Mouse (Mus musculus) limb, embryonic 14.5 days (tissue): ENCODE measurements around the gene Lmcd1. TPM values are rescaled to one million over a fixed set of nuclear protein-coding genes. Genes with fewer than 3 reads are reported as not detected.

Source experiments
- ATAC-seq: fragments of 200-750 bp; cut with Nextera tagmentation; 2 replicates; pipeline ENCODE4 v1.8.0; 2017; ENCODE audit warnings: low read depth, moderate number of reproducible peaks, moderate TSS enrichment; ENCODE audit not compliant: low FRiP score
- DNase-seq: peaks from one replicate; pipeline ENCODE4 v3.0.0-alpha.2; 2015; ENCODE audit warnings: low spot score
- H3K27ac ChIP-seq: fragments of 300-500 bp; sonication (generic); replicated peaks from 2 replicates; pipeline ENCODE4 v1.5.1; 2014; ENCODE audit warnings: low read depth, mild to moderate bottlenecking, low read length, moderate library complexity, mixed read lengths
- H3K27me3 ChIP-seq: fragments of 300-500 bp; sonication (generic); 2 replicates; pipeline ENCODE4 v1.6.1; 2014; ENCODE audit warnings: low read length, mixed read lengths; ENCODE audit not compliant: control insufficient read depth, insufficient read depth
- H3K36me3 ChIP-seq: fragments of 300-500 bp; sonication (generic); 2 replicates; pipeline ENCODE4 v1.6.1; 2014; ENCODE audit warnings: mild to moderate bottlenecking, low read length, moderate library complexity, mixed read lengths; ENCODE audit not compliant: control insufficient read depth, insufficient read depth
- H3K4me1 ChIP-seq: fragments of 300-500 bp; sonication (generic); 2 replicates; pipeline ENCODE4 v1.6.1; 2014; ENCODE audit warnings: antibody characterized with exemption, low read length, mixed read lengths; ENCODE audit not compliant: control insufficient read depth, insufficient read depth
- H3K4me2 ChIP-seq: fragments of 300-500 bp; sonication (generic); replicated peaks from 2 replicates; pipeline ENCODE4 v1.6.1; 2014; ENCODE audit warnings: low read depth, mild to moderate bottlenecking, low read length, moderate library complexity; ENCODE audit not compliant: severe bottlenecking
- H3K4me3 ChIP-seq: fragments of 300-500 bp; sonication (generic); replicated peaks from 2 replicates; pipeline ENCODE4 v1.5.1; 2014; ENCODE audit warnings: low read length
- H3K9ac ChIP-seq: fragments of 300-500 bp; sonication (generic); 2 replicates; pipeline ENCODE4 v1.6.1; 2014; ENCODE audit warnings: mild to moderate bottlenecking, low read depth, low read length, moderate library complexity; ENCODE audit not compliant: severe bottlenecking
- H3K9me3 ChIP-seq: fragments of 300-500 bp; sonication (generic); 2 replicates; pipeline ENCODE4 v1.6.1; 2016; ENCODE audit warnings: low read length; ENCODE audit not compliant: control insufficient read depth
- POLR2A ChIP-seq: fragments of 200-500 bp; IDR thresholded peaks from 2 replicates; pipeline ENCODE4 v1.8.0; 2012; ENCODE audit warnings: inconsistent platforms, mild to moderate bottlenecking, moderate library complexity, borderline replicate concordance; ENCODE audit not compliant: insufficient read depth, insufficient read length; ENCODE audit errors: extremely low read depth
- WGBS: fragments of 180-500 bp; shearing (Covaris S2); extraction: QIAGEN DNeasy Blood & Tissue Kit; methylation state at CpG from one replicate; pipeline ENCODE4 v1.1.7; 2014; 5-methylcytosine and 5-hydroxymethylcytosine counted together
- polyA plus RNA-seq, 2 experiments: library from polyadenylated mRNA; depleted of rRNA in 1 of 2; stranded (reverse) in 1 of 2; unstranded in 1 of 2; fragments of >200 nt; fragmentation: Nextera tagmentation in 1 of 2; extraction: Ambion mirVana in 1 of 2; gene quantifications; 2 replicates each; pipeline versions ENCODE4 v1.2.1 to v1.2.3; 2012 to 2014

The Lmcd1 gene
- polyA plus RNA-seq, 2 experiments = 22.9 to 37.4 TPM

DNA sequence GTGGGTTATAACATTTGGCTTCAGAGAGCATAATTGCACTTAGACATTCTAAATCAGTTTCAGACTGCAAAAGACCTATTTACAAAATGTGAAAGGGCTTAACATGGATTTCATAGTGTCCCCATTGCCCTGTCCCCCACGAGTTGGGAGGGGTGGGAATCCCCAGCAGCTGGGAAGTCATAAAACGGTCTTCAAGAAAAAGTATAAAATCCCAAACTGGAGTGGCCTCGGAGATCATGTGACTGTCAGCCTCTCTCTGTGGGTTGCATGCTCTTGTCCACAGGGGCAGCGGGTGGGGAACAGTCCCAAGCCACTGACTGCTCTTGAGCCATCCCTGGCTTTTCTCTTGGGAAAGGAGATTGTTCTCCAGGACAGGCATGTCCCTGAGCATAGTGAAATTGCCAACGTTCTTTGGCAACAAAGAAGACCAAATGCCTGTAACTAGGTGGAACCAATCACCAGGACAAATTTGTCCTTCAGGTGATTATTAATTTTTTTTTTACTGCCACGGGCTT is 2.2 kb downstream of the Lmcd1 start:
- Histone ChIP-seq H3K9me3 (no peaks in the 10 kb centered on the region), H3K9ac (no peak overlapping the region), H3K27ac (no peak overlapping the region), H3K4me2 (peak overlapping the region; percentile 52; the same call in 1 of the 2 replicates), H3K36me3 (no peaks in the 10 kb centered on the region), H3K4me1 (peaks cover 20% of the 10 kb centered on the region), H3K4me3 (no peak overlapping the region), H3K27me3 (no peaks in the 10 kb centered on the region)
- DNase-seq (no peak), ATAC-seq (no peak)
- 61% methylated on average over 6 of the region's 6 CpGs for WGBS
- TF ChIP-seq POLR2A = no peak

DNA sequence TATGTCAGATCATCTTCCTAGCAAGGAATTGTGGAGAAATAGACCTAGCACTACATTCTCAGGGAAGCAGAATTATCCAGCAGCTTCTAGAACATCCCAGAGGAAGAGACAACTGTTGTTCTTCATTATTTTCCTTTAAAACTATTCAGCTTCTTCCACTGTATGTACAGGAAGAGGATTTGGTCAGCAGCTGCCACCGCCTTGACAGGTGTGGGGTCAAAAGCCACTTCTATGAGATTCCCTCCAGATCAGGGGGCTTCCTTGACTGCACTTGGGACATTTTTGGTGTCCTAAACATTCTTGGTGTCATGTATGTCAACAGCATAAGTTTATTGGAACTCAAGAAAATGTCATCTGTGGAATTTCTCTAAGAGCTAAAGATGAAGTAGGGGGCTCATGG is 5.2 kb downstream of the Lmcd1 start:
- H3K4me3 ChIP-seq = no peak overlapping the region
- 86% methylated on average over 1 of the region's 1 CpGs for WGBS

DNA sequence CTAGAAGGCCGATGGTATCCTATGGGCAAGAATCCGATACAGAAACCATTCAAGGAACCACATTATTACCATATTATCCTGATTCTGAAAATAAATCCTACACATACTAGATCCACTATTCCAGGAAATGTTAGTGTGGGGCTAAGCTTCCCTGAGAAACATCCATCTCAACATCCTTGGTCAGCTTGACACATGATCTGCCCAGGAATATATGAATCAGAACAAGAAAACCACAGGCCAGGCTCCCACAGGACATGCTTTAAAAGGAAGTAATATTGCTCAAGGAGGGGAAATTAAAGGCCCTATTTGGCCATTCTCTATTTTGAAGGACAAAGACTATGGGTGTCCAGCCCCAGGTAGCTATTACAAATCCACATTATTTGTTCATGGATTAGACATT is 6.6 kb downstream of the Lmcd1 start:
- H3K4me2 ChIP-seq = no peak overlapping the region
- ATAC-seq = no peak
- WGBS = 94% methylated on average over 2 of the region's 2 CpGs
- H3K4me3 ChIP-seq = no peak overlapping the region
- H3K9ac ChIP-seq = no peak overlapping the region
- H3K9me3 ChIP-seq = no peaks in the 10 kb centered on the region
- no peak overlapping the region for H3K27ac ChIP-seq
- peaks cover 12% of the 10 kb centered on the region; the same call in 1 of the 2 replicates for H3K4me1 ChIP-seq
- H3K36me3 ChIP-seq = no peaks in the 10 kb centered on the region
- no peak for TF ChIP-seq POLR2A
- DNase-seq = no peak
- no peaks in the 10 kb centered on the region for H3K27me3 ChIP-seq

More for the DNA sequence above, 5.2 kb downstream of the Lmcd1 start:
- Histone ChIP-seq H3K4me1 (peaks cover 17% of the 10 kb centered on the region), H3K9me3 (no peaks in the 10 kb centered on the region), H3K36me3 (no peaks in the 10 kb centered on the region), H3K27ac (no peak overlapping the region), H3K4me2 (no peak overlapping the region), H3K9ac (no peak overlapping the region), H3K27me3 (no peaks in the 10 kb centered on the region)
- DNase-seq = no peak
- TF ChIP-seq POLR2A = no peak
- no peak for ATAC-seq

DNA sequence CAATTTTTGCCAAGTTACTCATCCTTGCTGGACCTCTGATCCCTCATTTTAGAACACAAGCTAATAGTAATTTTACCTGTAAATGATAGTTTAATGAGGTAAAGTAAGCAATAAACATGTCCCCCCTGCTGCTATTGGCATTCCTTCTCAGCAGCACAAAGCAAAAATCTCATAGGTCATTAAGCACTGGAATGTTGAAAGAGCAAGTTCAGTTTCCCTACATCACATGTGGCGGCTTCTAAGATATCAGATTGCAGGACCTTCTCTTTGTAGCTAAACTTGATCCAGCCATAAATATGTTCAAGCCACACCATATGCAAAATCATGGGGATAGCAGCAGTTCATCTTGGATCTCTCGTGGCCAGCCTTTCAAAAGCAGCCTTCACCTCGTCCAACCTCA is 7.4 kb downstream of the Lmcd1 start:
- 27% methylated on average over 3 of the region's 3 CpGs for WGBS
- H3K9ac ChIP-seq = no peak overlapping the region
- no peak overlapping the region for H3K4me3 ChIP-seq
- no peak for ATAC-seq
- peaks cover 5% of the 10 kb centered on the region; the same call in 1 of the 2 replicates for H3K4me1 ChIP-seq
- no peaks in the 10 kb centered on the region for H3K27me3 ChIP-seq
- H3K9me3 ChIP-seq = no peaks in the 10 kb centered on the region
- H3K4me2 ChIP-seq = no peak overlapping the region
- no peak for DNase-seq
- H3K36me3 ChIP-seq = no peaks in the 10 kb centered on the region
- TF ChIP-seq POLR2A = no peak
- no peak overlapping the region for H3K27ac ChIP-seq

DNA sequence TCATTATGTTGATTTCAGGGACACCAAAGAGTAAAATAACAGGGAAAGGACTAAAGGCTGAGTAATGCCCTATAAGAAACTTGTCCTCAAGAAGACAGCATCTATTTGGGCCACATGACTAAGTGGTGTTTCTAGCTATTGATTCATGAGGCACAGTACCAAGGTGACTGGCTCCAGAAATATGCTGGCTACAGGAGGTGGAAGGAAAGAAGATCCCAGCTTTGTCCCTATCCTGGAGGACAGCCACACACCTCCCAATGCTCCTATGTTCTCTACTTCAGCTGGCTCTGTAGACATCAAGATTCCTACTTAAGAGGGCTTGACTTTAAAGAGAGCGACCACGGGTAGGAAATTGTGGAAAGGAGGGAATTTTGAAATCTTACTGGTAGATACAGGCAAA is 8.4 kb downstream of the Lmcd1 start:
- H3K4me1 ChIP-seq = peaks cover 4% of the 10 kb centered on the region; the same call in 1 of the 2 replicates
- no peak overlapping the region for H3K4me2 ChIP-seq
- no peak for TF ChIP-seq POLR2A
- no peaks in the 10 kb centered on the region for H3K9me3 ChIP-seq
- no peaks in the 10 kb centered on the region for H3K27me3 ChIP-seq
- no peak overlapping the region for H3K9ac ChIP-seq
- no peaks in the 10 kb centered on the region for H3K36me3 ChIP-seq
- H3K4me3 ChIP-seq = no peak overlapping the region
- ATAC-seq = no peak
- WGBS = 96% methylated on average over 2 of the region's 2 CpGs
- DNase-seq = no peak
- H3K27ac ChIP-seq = no peak overlapping the region

DNA sequence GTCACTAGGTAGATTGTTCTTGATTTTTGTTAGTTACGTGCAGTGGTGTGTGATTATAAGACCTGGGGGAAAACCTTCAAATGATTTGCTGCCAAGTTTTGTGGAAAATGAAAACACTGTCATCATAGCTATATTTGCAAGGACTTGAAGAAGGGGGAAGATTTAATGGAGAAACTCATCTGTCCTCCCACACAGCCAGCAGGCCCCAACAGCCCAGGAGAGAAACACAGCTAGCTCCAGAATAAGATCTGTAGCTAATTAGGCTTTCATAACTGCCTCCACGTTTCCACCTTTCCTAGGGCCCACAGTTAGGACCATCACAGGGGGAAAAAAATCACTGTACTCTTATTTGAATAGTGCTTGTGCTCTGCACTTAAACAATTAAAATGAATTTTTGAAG is 10.5 kb downstream of the Lmcd1 start:
- no peak for TF ChIP-seq POLR2A

More for the DNA sequence above, 10.5 kb downstream of the Lmcd1 start:
- Histone ChIP-seq H3K36me3 (no peaks in the 10 kb centered on the region), H3K9ac (no peak overlapping the region), H3K9me3 (no peaks in the 10 kb centered on the region), H3K4me3 (no peak overlapping the region), H3K4me2 (no peak overlapping the region), H3K4me1 (peaks cover 4% of the 10 kb centered on the region; the same call in 1 of the 2 replicates), H3K27me3 (no peaks in the 10 kb centered on the region), H3K27ac (no peak overlapping the region)
- 35% methylated on average over 2 of the region's 2 CpGs for WGBS
- DNase-seq = no peak
- no peak for ATAC-seq
